Mouse (Mus musculus) kidney, postnatal 0 days (tissue): ENCODE measurements around the gene Zbtb49. TPM values are rescaled to one million over a fixed set of nuclear protein-coding genes. Genes with fewer than 3 reads are reported as not detected.

Experiments used
- ATAC-seq: fragments of 200-750 bp; cut with Nextera tagmentation; replicated peaks from 2 replicates; pipeline ENCODE4 v1.8.0; 2017; ENCODE audit warnings: low read depth, moderate number of reproducible peaks, moderate TSS enrichment, moderate library complexity; ENCODE audit not compliant: low FRiP score
- DNase-seq: peaks from one replicate; pipeline ENCODE4 v3.0.0-alpha.2; 2016; ENCODE audit warnings: low spot score
- H3K27ac ChIP-seq: fragments of 300-500 bp; sonication (generic); 2 replicates; pipeline ENCODE4 v1.5.1; 2014; ENCODE audit warnings: mild to moderate bottlenecking
- H3K27me3 ChIP-seq: fragments of 300-500 bp; sonication (generic); 2 replicates; pipeline ENCODE4 v1.6.1; 2014; ENCODE audit warnings: low read length, mixed read lengths; ENCODE audit not compliant: insufficient read depth
- H3K36me3 ChIP-seq: fragments of 300-500 bp; sonication (generic); 2 replicates; pipeline ENCODE4 v1.6.1; 2014; ENCODE audit warnings: low read length, mixed read lengths; ENCODE audit not compliant: insufficient read depth
- H3K4me1 ChIP-seq: fragments of 300-500 bp; sonication (generic); replicated peaks from 2 replicates; pipeline ENCODE4 v1.6.1; 2014; ENCODE audit warnings: antibody characterized with exemption, low read length, mixed read lengths; ENCODE audit not compliant: insufficient read depth
- H3K4me2 ChIP-seq: fragments of 300-500 bp; sonication (generic); 2 replicates; pipeline ENCODE4 v1.6.1; 2014; ENCODE audit warnings: mild to moderate bottlenecking, low read length, moderate library complexity, mixed read lengths
- H3K4me3 ChIP-seq: fragments of 300-500 bp; sonication (generic); replicated peaks from 2 replicates; pipeline ENCODE4 v1.5.1; 2014; ENCODE audit warnings: low read depth, low read length
- H3K9ac ChIP-seq: fragments of 300-500 bp; sonication (generic); 2 replicates; pipeline ENCODE4 v1.6.1; 2014; ENCODE audit warnings: low read depth, low read length
- H3K9me3 ChIP-seq: fragments of 300-500 bp; sonication (generic); replicated peaks from 2 replicates; pipeline ENCODE4 v1.6.1; 2016; ENCODE audit warnings: low read length, inconsistent platforms, mixed read lengths
- CTCF ChIP-seq: IDR thresholded peaks from 2 replicates; pipeline ENCODE4 v1.5.1; 2016; ENCODE audit warnings: antibody characterized with exemption, low read depth, mild to moderate bottlenecking, moderate library complexity
- WGBS: fragments of 180-500 bp; shearing (Covaris S2); extraction: QIAGEN DNeasy Blood & Tissue Kit; methylation state at CpG from one replicate; pipeline ENCODE4 v1.1.7; 2014; 5-methylcytosine and 5-hydroxymethylcytosine counted together
- polyA plus RNA-seq: library from polyadenylated mRNA; unstranded; fragments of >200 nt; fragmentation: Nextera tagmentation; extraction: Ambion mirVana; gene quantifications from 2 replicates; pipeline ENCODE4 v1.2.1, GENCODE M21; 2015

Gene Zbtb49
- polyA plus RNA-seq, 1 experiment from 2014 or later, result 8.4 TPM

DNA sequence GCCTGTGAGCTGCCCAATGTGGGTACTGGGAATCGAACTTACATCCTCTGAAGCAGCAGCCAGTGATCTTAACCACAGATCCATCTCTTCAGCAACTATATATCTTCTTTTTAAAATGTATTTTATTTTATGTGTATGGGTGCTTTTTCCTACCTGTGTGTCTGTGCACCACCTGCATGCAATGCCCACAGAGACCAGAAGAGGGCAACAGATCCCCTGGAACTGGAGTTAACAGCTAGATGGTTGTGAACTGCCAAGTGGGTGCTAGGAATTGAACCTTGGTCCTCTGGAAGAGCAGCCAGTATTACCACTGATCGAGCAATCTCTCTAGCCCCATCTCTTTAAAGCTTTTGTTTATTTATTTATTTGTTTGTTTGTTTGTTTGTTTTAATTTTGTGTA, 16.4 kb upstream of the Zbtb49 start:
- Histone ChIP-seq H3K9me3 (no peaks in the 10 kb centered on the region), H3K9ac (no peak overlapping the region), H3K27me3 (no peaks in the 10 kb centered on the region), H3K4me2 (no peak overlapping the region), H3K36me3 (peaks cover 15% of the 10 kb centered on the region; the same call in 1 of the 2 replicates), H3K27ac (no peak overlapping the region), H3K4me3 (no peak overlapping the region), H3K4me1 (no peaks in the 10 kb centered on the region)
- ATAC-seq, result no peak
- WGBS, result 90% methylated on average over 2 of the region's 2 CpGs
- TF ChIP-seq CTCF, result peak; percentile 26; the same call in 1 of the 2 replicates
- no peak for DNase-seq

GRCm38 (mm10) chr5:38235422-38235821, 15.2 kb upstream of the Zbtb49 start:
- DNase-seq (peak; percentile 49), ATAC-seq (no peak; the same call in 1 of the 2 replicates)

DNA sequence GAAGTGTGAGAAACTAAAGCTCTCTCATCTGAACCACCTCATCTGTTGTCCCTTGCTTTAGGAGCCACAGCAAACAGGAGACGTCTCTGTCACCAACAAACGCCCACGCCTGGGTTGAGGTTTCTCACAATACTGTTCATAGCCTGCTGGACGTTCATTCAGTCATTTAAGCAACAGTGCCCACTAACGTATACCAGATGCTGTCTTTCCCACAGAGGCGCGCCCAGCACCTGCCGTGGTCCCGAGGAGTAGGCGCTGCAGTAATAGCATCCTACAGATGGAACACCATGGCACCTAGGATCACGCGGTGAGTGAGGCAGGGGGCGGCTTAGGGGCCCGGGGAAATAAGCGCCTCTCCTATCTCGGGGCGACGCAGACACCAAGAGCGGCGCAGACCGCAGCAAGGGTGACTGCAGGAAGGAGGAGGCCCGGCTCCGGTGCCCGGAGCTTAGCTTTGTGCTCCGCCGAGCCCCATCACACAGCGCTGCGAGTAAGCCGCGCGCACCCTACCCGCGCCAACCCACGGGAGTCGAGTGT, 418 bp downstream of the Zbtb49 start:
- peak overlapping the region; percentile 78 for H3K9ac ChIP-seq
- no peaks in the 10 kb centered on the region for H3K27me3 ChIP-seq
- H3K9me3 ChIP-seq, result no peaks in the 10 kb centered on the region
- peaks cover 11% of the 10 kb centered on the region; the same call in 1 of the 2 replicates for H3K4me1 ChIP-seq
- H3K27ac ChIP-seq, result peak overlapping the region; percentile 62
- peak; percentile 37 for DNase-seq
- H3K4me2 ChIP-seq, result peak overlapping the region; percentile 91
- under 1% methylated on average over 34 of the region's 35 CpGs for WGBS
- no peak; the same call in 1 of the 2 replicates for ATAC-seq
- H3K36me3 ChIP-seq, result no peaks in the 10 kb centered on the region
- H3K4me3 ChIP-seq, result peak overlapping the region; percentile 80
- TF ChIP-seq CTCF, result 0 out of 2 replicates have a peak, but pooled peaks have one; percentile 1

More at GRCm38 (mm10) chr5:38235422-38235821, 15.2 kb upstream of the Zbtb49 start:
- 71% methylated on average over 4 of the region's 4 CpGs for WGBS
- Histone ChIP-seq H3K4me2 (no peak overlapping the region), H3K27me3 (no peaks in the 10 kb centered on the region), H3K4me3 (no peak overlapping the region), H3K9ac (no peak overlapping the region), H3K27ac (no peak overlapping the region), H3K4me1 (no peaks in the 10 kb centered on the region), H3K36me3 (peaks cover 26% of the 10 kb centered on the region; the same call in 1 of the 2 replicates), H3K9me3 (no peaks in the 10 kb centered on the region)
- peak; percentile 72 for TF ChIP-seq CTCF

DNA sequence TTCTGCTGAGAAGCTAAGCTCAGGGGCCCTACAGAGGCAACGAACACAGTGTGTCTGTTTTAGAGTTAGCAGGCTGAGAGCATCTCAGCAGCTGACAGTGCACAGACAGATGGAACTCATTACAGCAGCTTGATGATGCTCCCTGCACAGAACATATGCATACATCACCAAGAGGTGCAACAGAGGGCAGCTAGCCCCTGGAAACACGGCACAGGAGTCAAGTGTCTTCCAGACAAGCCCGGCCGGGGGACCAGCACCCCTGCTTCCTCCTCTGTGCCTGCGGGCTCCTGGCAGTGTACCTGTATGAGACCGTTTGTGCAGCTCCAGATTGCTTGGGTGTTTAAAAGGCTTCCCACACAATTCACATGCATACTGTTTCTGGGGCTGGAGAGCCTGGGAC, 7.2 kb downstream of the Zbtb49 start:
- H3K9me3 ChIP-seq, result no peaks in the 10 kb centered on the region
- WGBS, result 79% methylated on average over 6 of the region's 6 CpGs
- H3K4me3 ChIP-seq, result no peak overlapping the region
- H3K36me3 ChIP-seq, result peaks cover 31% of the 10 kb centered on the region
- TF ChIP-seq CTCF, result no peak
- H3K4me1 ChIP-seq, result no peaks in the 10 kb centered on the region
- no peaks in the 10 kb centered on the region for H3K27me3 ChIP-seq
- no peak overlapping the region for H3K27ac ChIP-seq
- DNase-seq (no peak), ATAC-seq (no peak)
- H3K9ac ChIP-seq, result no peak overlapping the region
- H3K4me2 ChIP-seq, result no peak overlapping the region

DNA sequence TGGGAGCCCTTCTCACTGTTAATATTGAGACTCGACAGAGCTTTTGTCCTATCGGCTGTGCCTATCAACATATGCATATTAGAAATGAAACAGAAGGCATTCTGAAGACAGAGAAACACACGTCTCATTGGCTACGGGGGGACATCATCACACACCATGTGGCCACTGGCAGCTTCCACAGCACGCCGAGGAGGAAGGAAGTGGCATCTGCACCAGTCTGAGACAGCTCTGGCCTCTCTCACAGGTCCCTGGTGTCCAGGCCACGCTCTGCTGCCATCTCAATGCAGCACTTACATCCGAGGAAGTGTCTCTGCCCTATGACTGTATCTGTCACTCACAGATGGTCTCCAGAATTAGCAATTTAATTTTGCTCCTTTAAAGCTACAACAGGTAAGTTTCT, 8.6 kb downstream of the Zbtb49 start:
- no peaks in the 10 kb centered on the region for H3K27me3 ChIP-seq
- H3K36me3 ChIP-seq, result peaks cover 31% of the 10 kb centered on the region
- no peak for ATAC-seq
- DNase-seq, result no peak
- no peak overlapping the region for H3K9ac ChIP-seq
- no peaks in the 10 kb centered on the region for H3K9me3 ChIP-seq
- H3K4me1 ChIP-seq, result no peaks in the 10 kb centered on the region
- 87% methylated on average over 8 of the region's 8 CpGs for WGBS
- no peak overlapping the region for H3K27ac ChIP-seq
- no peak overlapping the region for H3K4me3 ChIP-seq
- H3K4me2 ChIP-seq, result no peak overlapping the region
- no peak for TF ChIP-seq CTCF

DNA sequence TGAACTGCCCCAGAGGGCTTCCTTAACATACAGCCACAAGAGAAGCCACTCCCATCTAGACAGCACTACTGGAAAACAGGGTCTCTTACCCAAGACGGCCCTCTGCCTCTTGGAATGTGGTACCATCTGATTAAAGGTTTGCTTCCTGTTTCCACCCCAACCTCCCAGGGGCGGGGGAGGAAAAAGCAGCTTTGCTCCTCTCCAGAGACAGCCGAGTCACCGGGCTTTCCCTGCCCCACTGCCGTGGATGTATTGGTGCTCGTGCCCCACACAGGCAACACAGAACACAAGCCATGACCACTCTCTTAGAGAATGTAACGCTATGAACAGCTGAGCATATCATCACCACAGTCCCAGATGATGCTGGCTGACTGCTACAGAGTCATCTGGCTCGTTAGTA, 11.3 kb downstream of the Zbtb49 start:
- ATAC-seq, result no peak
- H3K9ac ChIP-seq, result no peak overlapping the region
- no peaks in the 10 kb centered on the region for H3K27me3 ChIP-seq
- H3K36me3 ChIP-seq, result peaks cover 34% of the 10 kb centered on the region
- no peaks in the 10 kb centered on the region for H3K9me3 ChIP-seq
- H3K27ac ChIP-seq, result no peak overlapping the region
- no peak overlapping the region for H3K4me3 ChIP-seq
- DNase-seq, result no peak
- 63% methylated on average over 8 of the region's 8 CpGs for WGBS
- no peak overlapping the region for H3K4me2 ChIP-seq
- no peak for TF ChIP-seq CTCF
- no peaks in the 10 kb centered on the region for H3K4me1 ChIP-seq

- H3K4me2 ChIP-seq, result no peak overlapping the region
- H3K4me1 ChIP-seq, result no peaks in the 10 kb centered on the region
- TF ChIP-seq CTCF, result no peak
- H3K9ac ChIP-seq, result no peak overlapping the region
- DNase-seq (no peak), ATAC-seq (no peak)
- H3K4me3 ChIP-seq, result no peak overlapping the region
- WGBS, result 85% methylated on average over 7 of the region's 7 CpGs
- no peaks in the 10 kb centered on the region for H3K9me3 ChIP-seq
- peaks cover 43% of the 10 kb centered on the region for H3K36me3 ChIP-seq
- no peak overlapping the region for H3K27ac ChIP-seq
- H3K27me3 ChIP-seq, result no peaks in the 10 kb centered on the region
These were observed 14.9 kb downstream of the Zbtb49 start for GRCm38 (mm10) chr5:38205303-38205726.
